Mouse (Mus musculus): Measurements from ENCODE around the gene Slc12a3. TPM values are rescaled to one million over a fixed set of nuclear protein-coding genes. Genes with fewer than 3 reads are reported as not detected.

Gene Slc12a3
- polyA plus RNA-seq (2014; fragmentation: Illumina TruSeq; extraction: RNeasy Lipid Tissue Mini Kit (QIAGEN cat#74804); ENCODE audit: low replicate concordance), result not detected

DNA sequence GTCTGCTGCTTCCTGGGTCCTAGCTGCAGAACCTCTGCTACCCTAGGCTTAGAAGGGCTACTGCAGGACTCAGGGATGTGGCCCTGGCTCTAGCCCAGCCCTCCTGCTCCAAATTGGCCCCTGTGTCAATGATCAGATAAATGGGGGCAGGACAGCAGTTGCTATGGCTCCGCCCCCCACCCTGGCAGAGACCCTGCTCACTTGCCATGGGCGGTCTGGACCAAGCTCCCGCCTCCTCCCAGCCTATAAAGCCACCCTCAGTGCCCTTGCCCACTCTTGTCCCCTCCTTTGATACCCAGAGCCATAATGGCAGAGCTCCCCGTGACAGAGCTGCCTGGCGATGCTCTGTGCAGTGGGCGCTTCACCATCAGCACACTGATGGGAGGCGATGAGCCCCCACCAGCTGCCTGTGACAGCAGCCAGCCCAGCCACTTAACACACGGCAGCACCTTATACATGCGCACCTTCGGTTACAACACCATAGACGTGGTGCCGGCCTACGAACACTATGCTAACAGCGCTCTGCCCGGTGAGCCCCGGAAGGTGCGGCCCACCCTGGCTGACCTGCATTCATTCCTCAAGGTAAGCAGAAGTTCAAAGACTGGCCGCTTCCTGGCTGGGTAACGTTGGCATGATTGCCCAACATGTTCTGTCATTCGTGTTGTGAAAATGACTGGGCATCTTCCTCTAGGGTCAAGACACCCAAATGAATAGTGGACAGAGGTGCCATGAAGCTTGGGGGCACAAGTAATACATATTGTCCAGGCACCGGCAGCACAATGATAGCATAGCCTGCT, at the start of gene Slc12a3:
Gene Slc12a3, plus strand, starts transcription at position 270 of the 797 bp plus-strand sequence.

DNA sequence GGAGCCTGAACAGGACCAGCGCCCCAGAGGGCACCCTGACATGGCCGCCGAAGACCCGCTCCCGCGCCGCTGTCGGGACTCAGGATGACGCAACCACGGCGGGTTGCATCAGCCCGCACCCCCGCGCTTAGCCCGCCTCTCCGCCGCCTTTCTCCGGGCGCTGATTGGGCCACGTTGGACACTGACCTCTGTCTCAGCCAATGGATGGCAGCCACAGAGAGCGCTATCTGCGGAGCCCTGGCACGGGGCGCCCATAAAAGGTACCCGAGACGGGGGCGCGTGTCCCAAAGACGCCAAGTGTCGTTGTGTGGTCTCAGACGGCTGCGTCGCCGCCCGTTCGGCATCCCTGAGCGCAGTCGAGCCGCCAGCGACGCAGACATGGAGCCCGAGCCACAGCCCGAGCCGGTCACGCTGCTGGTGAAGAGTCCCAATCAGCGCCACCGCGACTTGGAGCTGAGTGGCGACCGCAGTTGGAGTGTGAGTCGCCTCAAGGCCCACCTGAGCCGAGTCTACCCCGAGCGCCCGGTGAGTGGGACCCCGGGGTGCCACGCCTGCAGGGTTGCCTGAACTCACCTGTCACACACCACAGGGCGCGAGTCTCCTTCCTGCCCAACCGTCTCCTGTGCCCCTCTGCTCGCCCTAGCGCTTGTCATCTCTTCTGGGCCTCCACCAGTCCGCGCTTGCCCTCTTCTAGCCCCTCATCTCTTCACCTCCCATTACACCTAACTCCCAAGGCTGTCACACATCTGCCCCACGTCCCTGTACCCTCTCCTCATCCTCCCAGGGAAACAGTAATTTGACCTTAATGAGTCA, 57.4 kb downstream of the Slc12a3 start, which contains the start of gene Herpud1:
Gene Herpud1, plus strand, starts transcription at position 225 of the 813 bp plus-strand sequence.

Other genes starting within 250 kb of the Slc12a3 start
- 1.9 TPM for gene Bbs2, start 230.3 kb upstream of the Slc12a3 start, polyA plus RNA-seq (2014; fragmentation: Illumina TruSeq; extraction: RNeasy Lipid Tissue Mini Kit (QIAGEN cat#74804); ENCODE audit: low replicate concordance)
- not detected for gene Mt4, start 192.0 kb upstream of the Slc12a3 start, polyA plus RNA-seq (2014; fragmentation: Illumina TruSeq; extraction: RNeasy Lipid Tissue Mini Kit (QIAGEN cat#74804); ENCODE audit: low replicate concordance)
- not detected for gene Mt3, start 176.6 kb upstream of the Slc12a3 start, polyA plus RNA-seq (2014; fragmentation: Illumina TruSeq; extraction: RNeasy Lipid Tissue Mini Kit (QIAGEN cat#74804); ENCODE audit: low replicate concordance)
- gene Mt2, start 156.5 kb upstream of the Slc12a3 start, polyA plus RNA-seq (2014; fragmentation: Illumina TruSeq; extraction: RNeasy Lipid Tissue Mini Kit (QIAGEN cat#74804); ENCODE audit: low replicate concordance), result 6.7 TPM
- 2.2 TPM for gene Mt1, start 150.1 kb upstream of the Slc12a3 start, polyA plus RNA-seq (2014; fragmentation: Illumina TruSeq; extraction: RNeasy Lipid Tissue Mini Kit (QIAGEN cat#74804); ENCODE audit: low replicate concordance)
- 6.1 TPM for gene Nup93, start 114.6 kb upstream of the Slc12a3 start, polyA plus RNA-seq (2014; fragmentation: Illumina TruSeq; extraction: RNeasy Lipid Tissue Mini Kit (QIAGEN cat#74804); ENCODE audit: low replicate concordance)
- gene Herpud1, start 57.2 kb downstream of the Slc12a3 start, polyA plus RNA-seq (2014; fragmentation: Illumina TruSeq; extraction: RNeasy Lipid Tissue Mini Kit (QIAGEN cat#74804); ENCODE audit: low replicate concordance), result 108 TPM
- 8.2 TPM for gene Nlrc5, start 105.2 kb downstream of the Slc12a3 start, polyA plus RNA-seq (2014; fragmentation: Illumina TruSeq; extraction: RNeasy Lipid Tissue Mini Kit (QIAGEN cat#74804); ENCODE audit: low replicate concordance)
- 11.6 TPM for gene Cpne2, start 203.8 kb downstream of the Slc12a3 start, polyA plus RNA-seq (2014; fragmentation: Illumina TruSeq; extraction: RNeasy Lipid Tissue Mini Kit (QIAGEN cat#74804); ENCODE audit: low replicate concordance)